Mouse (Mus musculus) c-Kit-positive CD71-positive TER-119-positive erythroid progenitor cells, embryonic 14.5 days (primary cell): ENCODE data around the gene Noto.
"Not testable (repeated sequence)": the region's sequence is repeated elsewhere in the genome, so short reads cannot be mapped to it uniquely, and the experiment has no call there.

Source experiments
- DNase-seq: peaks from one replicate; pipeline ENCODE4 v3.0.0-alpha.2; 2013; ENCODE audit warnings: low spot score

Gene Noto

DNA sequence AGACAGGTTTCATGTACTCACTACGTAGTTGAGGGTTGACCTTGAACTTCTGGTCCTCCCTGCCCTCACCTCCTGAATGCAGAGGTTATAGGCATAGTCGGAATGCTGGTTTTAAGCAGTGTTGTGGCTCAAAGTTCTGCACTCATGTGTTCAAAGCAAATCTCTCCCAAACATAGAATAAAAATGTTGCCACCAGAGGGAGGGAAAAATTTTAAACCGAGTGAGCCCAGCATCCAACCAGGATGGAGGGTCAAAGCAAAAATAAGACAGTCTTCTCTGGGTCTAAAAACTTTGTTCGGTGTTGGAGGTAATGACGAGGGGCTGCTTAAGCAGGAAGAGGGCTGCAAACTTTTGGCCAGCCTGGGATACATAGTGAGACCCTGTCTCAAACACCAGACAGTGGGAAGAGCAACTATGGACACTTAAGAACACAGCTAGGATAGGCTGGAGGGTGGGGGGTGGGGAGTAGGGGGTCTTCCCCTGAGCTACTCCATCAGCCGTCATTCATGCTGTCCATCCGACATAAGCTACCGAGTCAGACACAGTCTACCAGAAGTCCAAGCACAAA, 7.7 kb downstream of the Noto start:
- DNase-seq = no peak

DNA sequence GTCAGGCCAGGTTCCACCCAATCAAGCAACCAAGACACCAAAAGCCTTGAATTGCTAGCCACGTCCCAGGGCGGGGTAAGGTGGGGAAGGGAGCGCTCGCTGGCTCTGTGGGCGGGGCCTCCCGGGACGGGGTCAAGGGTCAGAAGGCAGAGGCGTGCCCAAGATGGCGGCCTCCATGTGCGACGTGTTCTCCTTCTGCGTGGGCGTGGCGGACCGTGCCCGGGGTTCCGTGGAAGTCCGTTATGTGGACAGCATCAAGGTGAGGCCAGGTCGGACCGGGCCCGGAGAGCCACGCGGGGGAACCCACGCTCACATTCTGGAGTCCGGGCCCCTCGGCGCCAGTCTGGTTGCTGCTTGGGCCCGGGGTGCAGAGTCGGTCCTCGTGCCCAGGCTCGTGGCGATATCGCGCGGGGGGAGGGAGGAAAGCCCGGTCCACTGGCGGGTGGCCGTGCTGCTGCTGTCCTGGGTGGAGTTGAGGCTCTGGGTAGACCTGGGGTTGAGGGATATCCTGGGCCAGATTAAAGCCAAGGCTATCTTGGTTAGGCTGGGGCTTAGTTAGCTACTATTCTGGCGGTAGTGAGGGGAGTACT, 8.3 kb downstream of the Noto start, which contains the start of gene Smyd5:
Gene Smyd5, plus strand, starts transcription at position 148 of the 590 bp plus-strand sequence.
- DNase-seq = peak; percentile 81

DNA sequence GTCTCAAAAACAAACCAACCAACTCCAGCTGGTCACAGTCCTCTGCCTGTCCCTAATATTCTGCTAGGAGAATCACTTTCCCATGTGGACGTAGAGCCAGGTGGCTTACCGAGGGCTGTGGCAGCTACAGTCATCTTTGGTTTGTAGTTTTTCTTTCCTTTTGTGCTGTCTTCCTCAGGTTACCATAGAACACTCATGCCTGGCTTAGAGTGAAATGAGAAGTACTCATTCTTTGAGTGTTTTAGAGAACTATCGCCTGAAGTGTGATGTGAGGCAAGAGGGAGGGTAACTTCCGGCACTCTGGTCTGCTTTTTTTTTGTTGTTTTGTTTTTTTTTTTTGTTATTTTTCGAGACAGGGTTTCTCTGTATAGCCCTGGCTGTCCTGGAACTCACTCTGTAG, 10.2 kb downstream of the Noto start:
- DNase-seq = no peak

DNA sequence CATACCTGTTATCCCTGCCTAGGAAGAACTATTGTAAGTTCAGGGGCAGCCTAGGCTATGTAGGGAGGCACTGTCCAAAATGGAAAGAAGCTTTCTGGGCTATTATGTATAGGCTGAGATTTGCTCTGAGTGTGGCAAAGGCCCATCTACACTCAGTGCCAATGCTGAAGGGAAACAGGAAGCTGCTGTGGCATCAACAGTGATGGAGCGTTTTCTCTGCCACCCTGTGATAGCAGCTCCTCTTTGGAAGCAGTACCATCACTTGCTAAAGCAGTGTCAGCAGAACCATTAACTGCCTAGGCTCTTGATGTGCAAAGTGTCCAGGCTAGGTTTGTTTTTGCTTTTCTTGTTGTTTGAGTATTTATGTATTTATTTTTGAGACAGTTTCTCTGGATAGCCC, 12.5 kb downstream of the Noto start:
- no peak for DNase-seq

DNA sequence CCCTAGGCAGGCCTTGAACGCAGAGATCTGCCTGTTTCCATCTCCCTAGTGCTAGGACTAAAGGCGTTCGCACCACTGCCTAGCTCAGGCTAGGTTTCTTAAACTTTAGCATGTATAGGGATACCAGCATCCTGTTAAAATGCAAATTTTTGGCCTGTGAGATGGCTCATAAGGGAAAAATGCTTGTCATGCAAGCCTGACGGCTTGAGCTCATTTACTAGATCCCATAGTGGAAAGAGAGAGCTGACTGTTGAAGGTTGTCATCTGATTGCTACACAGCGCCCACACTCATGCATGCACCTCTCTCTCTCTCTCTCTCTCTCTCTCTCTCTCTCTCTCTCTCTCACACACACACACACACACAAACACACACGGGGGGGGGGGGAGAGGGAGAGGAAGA, 12.9 kb downstream of the Noto start:
- DNase-seq = no peak

DNA sequence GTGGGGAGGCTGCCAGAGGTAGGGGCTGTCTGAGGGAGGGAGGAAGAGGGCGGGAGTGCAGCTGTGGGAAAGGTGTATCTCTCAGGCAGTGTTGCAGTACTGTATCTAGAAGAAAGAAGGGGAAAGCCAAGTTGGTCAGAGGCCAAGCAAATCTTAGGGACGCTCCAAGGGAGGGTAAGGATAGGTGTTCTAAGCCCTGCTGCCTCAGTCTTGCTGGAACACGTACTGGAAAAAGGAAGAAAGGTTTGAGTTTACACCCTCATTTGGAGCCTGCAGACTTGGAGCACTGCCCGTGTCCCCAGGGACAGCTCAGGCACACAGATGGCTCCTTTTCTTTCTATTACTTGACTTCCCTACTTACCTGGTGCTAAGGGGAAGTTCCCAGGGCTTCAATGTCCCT, 17.5 kb downstream of the Noto start:
- DNase-seq = no peak

DNA sequence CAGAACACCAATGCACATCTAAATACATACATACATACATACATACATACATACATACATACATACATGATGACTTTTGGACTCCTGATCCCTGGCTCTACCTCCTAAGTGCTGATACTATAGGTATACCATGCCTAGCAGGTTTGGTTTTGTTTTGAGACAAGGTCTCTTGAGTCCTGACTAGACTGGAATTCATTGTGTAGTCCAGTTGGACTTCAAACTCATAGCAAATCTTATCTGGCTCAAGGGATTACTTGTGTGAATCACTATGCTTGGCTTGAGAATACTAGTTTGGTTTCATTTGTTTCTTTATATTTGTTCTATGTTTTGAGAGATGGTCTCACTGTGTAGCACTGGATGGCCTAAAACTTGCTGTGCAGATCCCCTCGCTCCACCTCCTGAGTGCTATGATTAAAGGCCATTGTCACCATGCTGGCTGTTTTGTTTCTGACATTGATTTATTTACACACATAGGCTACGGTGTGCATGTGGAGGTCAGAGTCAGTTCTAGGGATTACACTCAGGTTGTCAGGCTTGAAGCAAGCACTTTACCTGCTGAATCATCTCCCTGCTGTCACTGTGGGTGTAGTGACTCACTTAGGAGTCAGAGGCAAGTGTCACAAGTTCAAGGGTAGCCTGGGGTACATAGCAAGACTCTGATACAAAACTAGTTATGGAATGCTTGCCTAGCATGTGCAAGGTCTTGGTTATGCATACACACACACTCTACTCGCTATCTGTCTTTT, 20.0 kb downstream of the Noto start:
- DNase-seq = no peak

DNA sequence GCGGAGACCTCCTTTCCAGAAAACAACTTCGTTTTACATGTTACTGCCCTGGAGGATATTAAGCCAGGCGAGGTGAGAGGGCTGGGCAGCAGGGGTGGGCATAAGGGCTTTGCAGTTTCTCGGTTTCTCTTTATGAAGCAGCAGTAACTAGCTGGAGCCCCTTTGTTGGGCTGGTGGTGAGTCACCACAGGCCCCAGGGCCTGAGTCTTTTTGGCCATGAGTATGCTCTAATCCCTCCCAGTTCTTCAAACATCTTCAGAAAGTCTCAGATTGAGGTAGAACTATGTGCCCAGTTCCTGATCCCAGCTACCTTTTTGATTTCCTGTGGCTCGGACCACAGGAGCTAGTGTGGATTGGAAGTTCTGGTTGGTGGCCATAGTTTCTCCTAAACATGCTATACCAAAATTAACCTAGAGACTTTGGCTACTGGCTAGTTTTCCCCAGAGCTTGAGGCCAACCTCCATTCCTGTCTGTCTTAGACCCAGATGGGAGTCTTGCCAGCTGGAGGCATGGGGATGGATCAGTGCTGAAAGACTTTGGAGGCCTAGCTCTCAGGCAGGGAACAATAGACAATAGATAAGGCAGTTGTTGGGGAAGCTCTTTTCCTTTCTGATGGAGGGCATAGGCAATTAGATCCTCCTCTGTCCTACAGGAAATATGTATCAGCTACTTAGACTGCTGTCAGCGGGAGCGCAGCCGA, 20.7 kb downstream of the Noto start:
- no peak for DNase-seq

DNA sequence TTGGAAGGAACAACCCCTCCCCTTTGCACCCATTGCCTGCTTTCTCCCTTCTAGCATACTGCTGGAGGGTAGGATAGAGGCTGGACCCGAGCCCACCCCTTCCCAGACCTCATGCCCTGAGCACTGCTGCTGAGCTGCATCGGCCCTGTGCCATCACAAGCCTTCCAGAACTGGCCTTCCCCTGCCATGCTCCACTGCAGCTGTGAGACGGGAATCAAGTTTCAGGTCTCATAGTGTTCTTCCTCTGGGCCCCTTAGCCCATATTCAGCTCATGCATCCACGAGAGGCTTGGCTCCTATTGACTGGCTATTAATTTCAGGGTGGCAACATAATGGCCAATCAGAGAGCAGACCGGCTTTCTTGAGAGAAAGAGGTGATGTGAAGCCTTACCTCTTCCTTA, 21.6 kb downstream of the Noto start:
- no peak for DNase-seq

DNA sequence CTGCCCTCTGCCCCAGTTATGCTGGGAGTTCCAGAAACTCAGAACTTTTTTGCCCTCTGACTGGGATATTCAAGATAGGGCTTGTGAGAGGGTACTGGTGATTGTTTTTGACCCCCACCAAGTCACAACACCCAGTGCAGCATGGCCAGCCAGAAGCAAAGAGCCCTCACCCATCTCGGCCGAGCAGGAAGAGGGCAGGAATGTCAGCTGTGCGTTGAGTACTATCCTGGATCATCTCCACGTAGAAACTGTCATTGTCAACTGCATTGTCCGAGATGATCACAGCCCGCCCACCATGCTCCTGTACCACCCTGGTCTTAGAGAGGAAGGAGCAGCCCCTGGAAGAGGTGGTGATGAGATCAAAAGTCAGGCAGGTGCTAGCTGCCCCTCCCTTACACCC, 23.7 kb downstream of the Noto start:
- DNase-seq = no peak

DNA sequence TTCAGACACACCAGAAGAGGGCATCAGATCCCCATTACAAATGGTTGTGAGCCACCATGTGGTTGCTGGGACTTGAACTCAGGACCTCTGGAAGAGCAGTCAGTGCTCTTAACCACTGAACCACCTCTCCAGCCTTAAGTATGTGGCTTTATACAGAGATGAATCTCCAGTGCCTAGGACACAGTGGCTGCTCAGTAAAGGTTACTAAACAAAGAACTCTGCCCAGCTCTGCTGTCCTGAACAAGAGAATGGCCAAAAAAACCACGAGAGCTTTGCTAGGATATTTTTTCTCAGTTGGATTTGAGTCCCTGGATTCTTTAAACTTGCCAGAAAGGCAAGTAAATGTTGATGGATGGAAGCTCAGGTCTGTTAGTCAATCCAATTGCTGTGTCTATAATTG, 26.5 kb downstream of the Noto start:
- DNase-seq = not testable (repeated sequence)

DNA sequence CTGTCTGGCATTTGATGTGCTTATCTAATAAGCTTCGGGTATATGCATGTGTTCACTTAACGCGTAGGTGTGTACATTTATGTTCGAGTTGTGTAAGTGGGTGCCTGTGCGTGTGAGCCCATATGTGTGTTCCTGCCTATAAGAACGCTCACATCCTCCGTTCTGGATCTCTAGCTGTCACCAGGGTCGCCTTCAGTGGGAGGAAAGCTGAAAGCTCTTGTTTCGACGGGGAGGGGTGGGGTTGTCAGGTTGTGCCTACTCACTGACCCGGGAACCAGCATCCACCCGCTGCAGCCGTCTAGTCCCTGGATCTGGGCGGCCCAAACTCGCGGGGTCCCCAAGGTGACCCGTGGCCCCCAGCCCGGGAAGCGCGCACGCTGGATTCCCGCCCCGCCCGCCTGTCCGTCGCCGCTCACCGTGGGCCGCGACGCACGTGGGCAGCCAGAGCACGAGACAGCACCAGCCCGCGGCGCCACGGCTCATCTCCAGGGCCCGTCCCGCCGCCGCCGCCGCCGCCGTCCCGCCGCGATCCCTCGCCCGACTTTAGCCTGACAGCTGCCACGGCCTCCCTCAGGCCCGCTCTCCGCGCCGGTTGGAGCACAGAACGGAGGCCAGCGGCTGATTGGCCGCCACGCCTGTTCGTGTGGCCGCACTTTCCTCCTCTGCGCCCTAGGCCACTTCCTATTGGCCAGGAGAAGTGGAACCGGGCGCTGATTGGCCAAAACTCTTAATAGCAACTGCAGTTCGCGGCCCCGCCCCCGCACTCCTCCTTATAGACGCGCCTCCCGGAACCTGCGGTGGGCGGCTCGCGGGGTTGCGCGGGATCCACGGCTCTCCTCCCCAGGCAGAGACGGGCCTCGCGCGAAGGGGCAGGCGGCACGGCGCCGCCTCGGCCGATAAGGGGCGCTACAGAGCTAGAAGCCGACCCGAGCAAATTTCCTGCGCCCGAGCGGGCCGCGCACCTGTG, 27.3 kb downstream of the Noto start, which contains the start of gene Cct7:
Gene Cct7, plus strand, starts transcription at position 818 of the 967 bp plus-strand sequence.
- peak; percentile 100 for DNase-seq

DNA sequence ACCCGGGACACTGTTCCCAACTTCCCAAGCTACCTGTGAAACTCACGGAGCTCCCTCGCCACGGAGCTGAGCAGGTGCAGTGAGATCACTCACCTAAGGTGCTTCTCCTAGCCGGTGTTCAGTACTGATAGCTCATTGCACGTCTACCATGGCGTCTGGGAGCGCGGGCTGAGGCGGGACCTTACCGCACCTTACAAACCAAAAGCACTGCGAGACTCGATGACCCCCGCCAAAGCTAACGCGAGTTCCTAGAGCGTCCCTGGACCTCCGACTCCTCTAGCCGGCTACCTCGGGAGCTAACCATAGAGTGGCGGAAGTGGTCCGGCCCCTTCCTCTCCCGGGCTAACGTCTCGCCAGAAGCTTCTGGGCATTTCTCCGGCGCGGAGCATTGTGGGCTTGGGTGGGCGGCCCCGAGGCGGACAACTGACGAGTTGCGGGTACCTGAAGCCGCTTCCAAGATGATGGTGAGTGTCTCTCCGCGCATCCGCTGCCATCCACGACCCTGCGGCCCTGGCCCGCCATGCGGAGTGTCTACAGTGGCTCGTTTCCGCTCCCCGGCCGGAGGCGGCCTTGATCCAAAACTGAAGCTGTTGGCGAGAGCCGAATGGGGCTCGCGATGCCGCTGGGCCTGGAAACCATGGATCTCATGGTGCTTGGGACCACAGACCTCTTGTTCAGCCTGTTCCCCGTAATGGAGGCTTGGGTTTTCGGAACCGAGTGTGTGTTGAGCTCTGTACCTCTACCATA, 28.2 kb downstream of the Noto start, which contains the start of gene Pradc1:
Gene Pradc1, minus strand, starts transcription at position 307 of the 747 bp plus-strand sequence.
- DNase-seq = peak; percentile 92

DNA sequence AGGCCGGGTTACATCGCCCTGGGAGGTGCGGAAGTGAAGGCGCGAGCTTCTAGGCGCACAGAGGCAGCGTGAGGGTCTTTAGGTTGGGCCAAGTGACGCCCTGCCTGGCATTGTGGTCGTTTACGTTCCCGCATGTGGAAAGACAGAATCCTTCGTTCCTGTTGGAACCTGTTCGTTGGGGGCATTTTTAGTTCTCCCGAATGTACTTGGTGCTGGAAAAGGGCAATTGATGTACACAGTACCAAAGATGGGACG, 28.7 kb downstream of the Noto start:
- peak; percentile 43 for DNase-seq

DNA sequence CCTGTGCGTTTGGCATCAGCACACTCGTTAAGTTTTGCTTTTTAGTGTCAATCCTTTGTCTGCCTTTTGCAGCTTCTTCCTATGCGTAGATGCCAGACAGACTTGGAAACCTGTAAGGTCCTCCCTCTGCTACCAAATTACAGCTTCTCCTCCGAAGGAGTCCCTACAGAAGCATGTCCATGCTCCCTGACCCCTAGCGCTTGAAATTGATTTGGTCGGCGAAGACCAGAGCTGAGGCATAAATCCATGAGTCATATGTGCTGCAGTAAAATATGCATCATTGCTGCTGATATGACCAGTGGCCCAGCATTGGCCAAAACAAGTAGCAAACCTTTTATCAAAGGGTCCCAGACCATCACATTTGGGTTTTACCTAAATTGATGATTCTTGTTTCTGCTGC, 29.1 kb downstream of the Noto start:
- DNase-seq = no peak

DNA sequence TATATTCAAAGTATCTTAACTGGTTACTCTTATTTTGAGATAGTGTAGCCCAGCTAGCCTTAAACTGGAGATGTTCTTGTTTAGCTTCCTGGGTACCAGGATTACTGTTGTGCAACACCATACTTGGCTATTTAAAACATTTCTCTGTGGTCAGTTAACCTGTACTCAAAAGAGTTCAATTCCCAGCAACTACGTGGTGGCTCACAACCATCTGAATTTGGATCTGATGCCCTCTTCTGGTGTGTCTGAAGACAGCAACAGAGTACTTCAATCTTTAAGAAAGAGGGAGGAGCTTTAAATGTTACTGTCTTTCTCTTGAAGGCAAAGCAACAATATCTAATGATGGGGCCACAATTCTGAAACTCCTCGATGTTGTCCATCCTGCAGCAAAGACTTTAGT, 35.9 kb downstream of the Noto start:
- no peak for DNase-seq

DNA sequence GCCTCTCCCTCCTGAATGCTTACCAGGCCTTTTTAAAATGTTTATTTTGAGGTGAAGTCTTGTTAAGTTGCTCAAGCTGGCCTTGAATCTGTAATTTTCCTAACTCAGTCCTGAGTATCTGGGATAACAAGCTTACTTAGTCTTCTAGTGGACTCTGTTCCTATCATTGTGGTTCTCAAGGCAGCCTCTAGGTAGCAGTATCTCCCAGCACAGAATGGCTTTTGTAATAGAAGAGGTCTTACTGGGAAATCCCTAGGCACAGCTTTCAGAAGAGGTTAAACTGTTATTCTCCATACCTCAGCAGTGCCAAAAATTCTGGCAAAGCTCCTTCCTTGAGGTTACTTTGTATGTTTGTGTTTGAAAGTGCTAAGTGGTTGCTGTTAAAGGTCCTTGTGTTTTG, 41.7 kb downstream of the Noto start:
- no peak for DNase-seq

DNA sequence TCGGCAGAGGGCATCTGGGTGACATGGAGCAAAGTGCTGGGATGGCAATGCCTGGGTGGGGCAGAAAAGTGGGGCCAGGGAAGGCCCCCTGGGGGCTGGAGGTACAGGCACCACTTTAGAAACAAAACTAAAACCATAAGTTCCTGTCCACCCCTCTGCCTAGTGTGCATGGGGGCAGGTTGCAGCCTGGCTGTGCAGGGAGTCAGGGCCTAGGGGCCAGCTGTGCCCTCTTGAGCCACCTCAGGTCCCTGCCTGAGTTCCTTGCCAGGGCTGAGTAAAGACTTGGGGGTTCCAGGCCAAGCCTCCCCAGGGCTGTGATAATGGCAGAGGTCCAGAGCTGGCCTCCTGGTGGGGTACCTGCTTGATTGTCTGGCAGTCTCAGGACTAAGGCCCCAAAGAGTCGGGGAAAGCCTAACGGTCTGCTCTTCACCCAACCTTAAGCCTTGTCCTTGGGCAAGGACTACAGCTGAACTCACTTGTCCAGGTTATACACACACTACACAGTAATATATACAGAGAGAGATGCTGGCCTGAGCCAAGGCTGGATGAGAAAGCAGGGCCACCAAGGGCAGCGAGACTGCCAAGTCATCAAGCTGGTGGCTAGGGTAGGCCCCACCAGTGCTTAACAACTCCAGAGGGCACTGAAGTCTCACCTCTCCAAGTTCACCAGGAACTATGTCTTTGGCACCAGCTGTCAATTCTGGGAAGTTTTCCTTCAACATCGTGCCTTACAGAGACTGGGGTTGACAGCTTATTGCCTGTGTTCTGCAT, 46.2 kb downstream of the Noto start:
- no peak for DNase-seq

DNA sequence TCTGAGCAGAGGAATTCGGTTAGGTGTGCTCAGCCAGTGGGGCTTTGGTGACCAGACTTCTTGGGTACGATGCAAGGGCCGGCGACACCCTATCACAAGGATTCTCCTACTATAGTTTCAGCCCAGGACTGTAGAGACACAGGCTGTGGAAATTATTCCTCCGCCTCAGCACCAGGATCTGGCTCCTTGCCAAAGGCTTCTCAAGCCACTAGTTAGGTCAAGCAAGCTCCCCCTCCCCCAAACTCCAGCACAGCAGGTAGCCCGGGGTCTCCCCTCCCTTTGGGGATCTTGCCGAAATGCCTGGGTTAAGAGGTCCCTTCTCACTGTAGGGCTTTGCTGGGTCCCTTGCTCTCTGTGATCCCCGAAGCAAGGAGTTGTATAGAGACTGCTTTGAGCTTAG, 48.3 kb downstream of the Noto start:
- no peak for DNase-seq

DNA sequence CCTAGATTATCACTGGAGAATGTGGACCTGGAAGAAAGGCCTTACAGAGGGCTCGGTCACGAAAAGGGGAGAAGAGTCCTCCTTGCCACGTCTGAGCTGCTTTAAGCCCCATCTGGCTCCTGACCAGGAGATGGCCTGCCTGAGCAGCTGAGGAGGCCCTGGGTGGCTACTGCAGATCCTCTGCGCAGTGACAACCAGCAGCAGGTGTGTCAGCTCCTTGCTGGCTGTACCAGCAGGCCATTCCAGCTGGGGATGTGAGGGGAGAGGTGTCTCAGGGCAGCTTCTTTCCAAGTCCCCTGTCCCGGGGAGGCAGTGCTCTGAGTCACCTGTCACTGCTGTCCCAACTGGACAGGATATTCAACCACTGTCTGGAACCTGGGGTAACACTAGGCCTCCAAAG, 48.9 kb downstream of the Noto start:
- DNase-seq = no peak
